Mouse (Mus musculus) megakaryocyte, adult 5-6 weeks (primary cell): Measurements from ENCODE around the gene Gm12394. TPM values are rescaled to one million over a fixed set of nuclear protein-coding genes. Genes with fewer than 3 reads are reported as not detected.
"Not testable (repeated sequence)": the region's sequence is repeated elsewhere in the genome, so short reads cannot be mapped to it uniquely, and the experiment has no call there.

Experiments used
- ATAC-seq: 2 replicates; pipeline ENCODE4 v1.8.0; 2016; ENCODE audit warnings: mild to moderate bottlenecking, inconsistent platforms; ENCODE audit not compliant: poor library complexity, severe bottlenecking
- total RNA-seq, 2 experiments: library from RNA; stranded (forward) in 1 of 2; stranded (reverse) in 1 of 2; fragments of 153-499, 151-499 nt in 1 of 2; fragments of 221-1000, 200-1000 nt in 1 of 2; gene quantifications; 2 replicates each; pipeline versions ENCODE4 v1.2.3 to v1.2.4; 2015 to 2017

The Gm12394 gene
- total RNA-seq, 2 experiments from 2014 or later: not detected

DNA sequence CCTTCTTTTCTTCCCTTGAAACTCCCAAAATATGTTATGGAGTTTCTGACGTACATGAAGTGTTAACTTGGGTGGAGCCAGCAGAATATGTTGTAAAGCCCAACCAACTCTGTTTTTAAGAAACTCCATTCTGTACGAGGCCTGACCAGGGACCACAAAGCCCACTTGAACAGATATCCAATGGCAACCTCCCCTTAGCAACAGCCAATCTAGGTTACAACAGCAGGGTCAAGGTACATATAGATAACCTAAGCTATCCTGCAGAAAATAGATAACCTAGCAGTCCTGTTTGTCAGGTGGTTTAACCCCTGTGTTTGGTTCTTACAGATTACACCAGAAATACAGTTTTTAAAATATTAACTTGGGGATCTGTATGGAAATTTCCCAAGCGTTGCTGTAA, 10.8 kb upstream of the Gm12394 start:
- no peak for ATAC-seq

DNA sequence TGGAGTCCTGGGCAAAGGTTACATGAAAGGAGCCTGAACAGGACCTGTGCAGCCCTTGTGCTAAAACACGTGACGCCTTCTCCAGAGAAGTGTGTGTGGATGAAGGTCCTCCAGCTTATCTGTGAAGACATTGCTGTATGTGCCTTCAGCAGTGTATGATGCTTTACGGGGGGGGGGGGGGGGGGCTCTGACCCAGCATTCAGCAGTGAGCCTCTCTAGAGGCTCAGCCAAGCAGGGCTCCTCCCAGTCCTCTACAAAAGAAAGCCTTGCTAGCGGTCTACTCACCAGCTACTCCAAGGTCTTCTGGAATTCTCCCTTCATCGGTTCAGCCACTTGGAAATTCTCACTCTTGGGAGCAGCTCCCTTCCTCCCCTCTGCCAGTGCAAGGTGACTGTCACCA, 6.9 kb upstream of the Gm12394 start:
- not testable (repeated sequence) for ATAC-seq

DNA sequence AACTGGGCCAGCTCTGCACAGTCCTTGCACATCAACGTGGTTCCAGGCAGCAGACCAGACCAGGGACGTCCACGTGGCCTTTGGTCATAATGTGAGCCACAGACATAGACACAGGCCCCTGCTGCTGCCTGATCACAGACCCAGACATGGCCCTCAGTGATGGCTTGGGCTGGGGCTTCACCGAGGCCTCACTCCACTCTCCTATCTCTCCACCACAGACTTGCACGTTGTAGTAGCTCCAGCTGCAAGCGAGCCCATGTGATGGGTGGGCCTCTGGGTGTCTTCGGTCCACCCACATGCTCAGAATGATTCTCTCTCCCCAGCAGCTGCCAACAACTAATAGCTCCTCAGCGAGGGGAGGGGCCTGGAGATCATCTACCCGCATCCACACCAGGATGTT, 3.9 kb upstream of the Gm12394 start:
- ATAC-seq: not testable (repeated sequence)

DNA sequence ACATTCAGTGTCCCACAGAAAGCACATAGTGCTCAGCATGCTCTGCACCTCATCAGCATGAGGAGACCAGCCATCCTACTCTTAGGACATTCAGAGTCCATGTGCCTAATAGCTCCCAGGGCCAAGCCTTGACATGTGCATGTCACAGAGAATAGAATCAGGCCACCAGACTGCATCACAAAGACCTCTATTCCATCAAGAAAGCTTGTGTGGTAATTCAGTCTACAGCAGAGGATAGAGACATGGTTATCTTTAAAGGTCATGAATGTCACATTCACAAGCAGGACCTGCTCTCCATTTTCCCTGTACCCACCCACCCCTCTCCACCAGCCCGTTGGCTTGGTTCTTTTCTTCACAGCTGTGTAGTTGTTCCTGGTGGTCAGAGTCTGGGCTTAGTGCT, 2.8 kb downstream of the Gm12394 start, which contains the start of gene Fam205a1:
Gene Fam205a1 (minus strand): TSS at position 101 of the 400 bp plus-strand sequence.
- ATAC-seq: not testable (repeated sequence)

DNA sequence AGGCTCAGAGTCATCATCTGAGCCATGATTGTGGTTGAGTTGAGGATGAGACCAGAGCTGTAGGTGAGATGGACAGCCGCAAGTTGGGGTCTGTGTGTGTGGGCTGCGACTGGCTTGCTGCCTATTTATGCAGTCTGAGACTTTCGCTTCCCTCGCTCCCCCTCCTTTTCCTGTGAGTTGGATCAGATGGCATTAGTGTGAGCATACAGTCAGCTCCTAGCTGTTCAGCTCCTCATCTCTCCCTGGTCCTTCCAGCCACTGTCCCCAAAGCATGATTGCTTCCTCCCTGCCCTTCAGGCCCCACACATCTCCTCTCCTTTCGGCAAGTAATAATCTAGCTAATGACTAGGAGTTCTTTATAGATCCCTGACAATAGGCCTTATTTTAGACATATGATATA, 82.7 kb downstream of the Gm12394 start, which contains the start of gene Ccl21a:
Gene Ccl21a (minus strand): TSS at position 101 of the 400 bp plus-strand sequence.
- ATAC-seq: not testable (repeated sequence)

DNA sequence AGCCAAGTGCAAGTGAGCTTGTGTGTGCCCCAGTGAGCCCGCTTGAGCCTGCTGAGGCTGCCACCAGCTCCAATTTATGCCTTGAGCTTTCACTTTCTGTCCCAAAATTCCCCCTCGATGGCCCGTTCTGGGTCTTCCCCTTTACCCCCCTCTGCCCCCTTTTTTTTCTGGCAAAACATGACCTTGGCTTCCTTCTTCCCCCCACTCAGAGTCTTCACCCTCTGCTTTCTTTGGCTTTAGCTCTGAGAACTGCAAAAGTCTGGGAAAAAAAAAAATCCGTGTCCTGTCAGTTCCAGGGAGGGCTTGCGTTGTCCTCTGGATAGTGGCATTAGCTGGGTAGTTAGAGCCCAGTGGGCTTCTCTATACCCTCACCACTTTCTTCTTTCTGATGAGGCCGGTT, 100.1 kb downstream of the Gm12394 start, which contains the start of gene Ccl19:
Gene Ccl19 (minus strand): TSS at position 101 of the 400 bp plus-strand sequence.
- not testable (repeated sequence) for ATAC-seq

DNA sequence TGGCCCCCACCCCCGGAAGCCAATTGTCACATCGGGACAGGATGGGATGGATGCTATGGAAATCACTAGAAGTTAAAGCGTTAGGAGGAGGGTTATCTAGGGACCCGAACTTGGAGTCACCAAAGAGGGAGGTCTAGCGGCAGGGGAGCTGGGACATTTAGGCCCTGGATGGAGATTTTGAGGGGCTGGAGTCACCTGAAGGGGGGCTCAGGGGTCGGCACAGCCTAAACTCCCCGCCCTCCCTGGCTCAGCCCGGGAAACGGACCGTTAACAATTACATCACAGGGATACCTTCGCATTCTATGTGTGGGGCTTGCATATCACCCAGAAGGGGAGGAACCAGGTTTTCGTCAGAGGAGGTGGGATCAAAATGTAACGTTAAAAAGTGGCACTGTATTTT, 121.3 kb downstream of the Gm12394 start, which contains the start of gene 4930578G10Rik:
Gene 4930578G10Rik (plus strand): TSS at position 301 of the 400 bp plus-strand sequence.
- not testable (repeated sequence) for ATAC-seq

Other genes starting within 250 kb of the Gm12394 start
- not detected in 2 replicates for gene Gm10591, start 244.6 kb downstream of the Gm12394 start, total RNA-seq (2015)
- not detected in 2 replicates for gene Gm10591, start 244.6 kb downstream of the Gm12394 start, total RNA-seq (2017)
- gene Gm2564, start 227.1 kb downstream of the Gm12394 start, total RNA-seq (2015): not detected in 2 replicates
- not detected in 2 replicates for gene Gm2564, start 227.1 kb downstream of the Gm12394 start, total RNA-seq (2017)
- not detected in 2 replicates for gene Ccl27b, start 201.5 kb downstream of the Gm12394 start, total RNA-seq (2015)
- not detected in 2 replicates for gene Ccl27b, start 201.5 kb downstream of the Gm12394 start, total RNA-seq (2017)
- not detected in 2 replicates for gene Il11ra2, start 194.9 kb downstream of the Gm12394 start, total RNA-seq (2015)
- gene Il11ra2, start 194.9 kb downstream of the Gm12394 start, total RNA-seq (2017): not detected in 2 replicates
- not detected in 2 replicates for gene 4930578G10Rik, start 121.2 kb downstream of the Gm12394 start, total RNA-seq (2015)
- not detected in 2 replicates for gene 4930578G10Rik, start 121.2 kb downstream of the Gm12394 start, total RNA-seq (2017)
- gene Ccl19, start 100.2 kb downstream of the Gm12394 start, total RNA-seq (2015): not detected in 2 replicates
- gene Ccl19, start 100.2 kb downstream of the Gm12394 start, total RNA-seq (2017): not detected in 2 replicates
- gene Ccl21a, start 82.8 kb downstream of the Gm12394 start, total RNA-seq (2015): not detected in 2 replicates
- not detected in 2 replicates for gene Ccl21a, start 82.8 kb downstream of the Gm12394 start, total RNA-seq (2017)
- 0.11 TPM in 1 of 2 replicates, not detected in the other for gene Fam205a1, start 2.9 kb downstream of the Gm12394 start, total RNA-seq (2015)
- not detected in 2 replicates for gene Fam205a1, start 2.9 kb downstream of the Gm12394 start, total RNA-seq (2017)
- not detected in 2 replicates for gene Fam205c, start 17.5 kb upstream of the Gm12394 start, total RNA-seq (2015)
- gene Fam205c, start 17.5 kb upstream of the Gm12394 start, total RNA-seq (2017): not detected in 2 replicates
- not detected in 2 replicates for gene Phf24, start 59.9 kb upstream of the Gm12394 start, total RNA-seq (2015)
- under 0.01 TPM in 1 of 2 replicates, not detected in the other for gene Phf24, start 59.9 kb upstream of the Gm12394 start, total RNA-seq (2017)
- 5.4 and 6.0 TPM in 2 replicates for gene Dnajb5, start 93.0 kb upstream of the Gm12394 start, total RNA-seq (2015)
- 2.6 and 6.3 TPM in 2 replicates for gene Dnajb5, start 93.0 kb upstream of the Gm12394 start, total RNA-seq (2017)
- gene 1700022I11Rik, start 112.8 kb upstream of the Gm12394 start, total RNA-seq (2015): not detected in 2 replicates
- gene 1700022I11Rik, start 112.8 kb upstream of the Gm12394 start, total RNA-seq (2017): not detected in 2 replicates
- 81.5 and 86.4 TPM in 2 replicates for gene Vcp, start 143.7 kb upstream of the Gm12394 start, total RNA-seq (2015)
- gene Vcp, start 143.7 kb upstream of the Gm12394 start, total RNA-seq (2017): 154 and 165 TPM in 2 replicates
- 11.3 and 12.5 TPM in 2 replicates for gene Fancg, start 153.7 kb upstream of the Gm12394 start, total RNA-seq (2015)
- gene Fancg, start 153.7 kb upstream of the Gm12394 start, total RNA-seq (2017): 13.0 and 14.3 TPM in 2 replicates
- gene Pigo, start 169.0 kb upstream of the Gm12394 start, total RNA-seq (2015): 7.9 and 9.7 TPM in 2 replicates
- 5.6 and 11.1 TPM in 2 replicates for gene Pigo, start 169.0 kb upstream of the Gm12394 start, total RNA-seq (2017)
- 70.8 and 77.7 TPM in 2 replicates for gene Stoml2, start 174.9 kb upstream of the Gm12394 start, total RNA-seq (2015)
- 62.3 and 79.3 TPM in 2 replicates for gene Stoml2, start 174.9 kb upstream of the Gm12394 start, total RNA-seq (2017)
- 14.2 and 15.4 TPM in 2 replicates for gene Fam214b, start 189.4 kb upstream of the Gm12394 start, total RNA-seq (2015)
- gene Fam214b, start 189.4 kb upstream of the Gm12394 start, total RNA-seq (2017): 31.7 and 33.6 TPM in 2 replicates
- gene Unc13b, start 202.2 kb upstream of the Gm12394 start, total RNA-seq (2015): 0.16 TPM in 2 replicates
- 0.24 and 0.48 TPM in 2 replicates for gene Unc13b, start 202.2 kb upstream of the Gm12394 start, total RNA-seq (2017)